Mouse (Mus musculus) splenic B cell, adult 2 months (primary cell): ENCODE measurements around the gene Tmem115.
A peak's percentile ranks its signal among the peaks of the same experiment; 100 is the strongest.
"Not testable (repeated sequence)": the region's sequence is repeated elsewhere in the genome, so short reads cannot be mapped to it uniquely, and the experiment has no call there.

Experiments used
- DNase-seq: peaks from one replicate; pipeline ENCODE4 v3.0.0-alpha.2; 2011; ENCODE audit warnings: low read depth, low spot score
- H3K27me3 ChIP-seq: 2 replicates; pipeline ENCODE4 v1.6.1; 2012; ENCODE audit warnings: mild to moderate bottlenecking, low read length, moderate library complexity, mixed read lengths; ENCODE audit not compliant: control insufficient read depth, poor library complexity, insufficient read depth, severe bottlenecking
- H3K36me3 ChIP-seq: 2 replicates; pipeline ENCODE4 v1.6.1; 2012; ENCODE audit warnings: mild to moderate bottlenecking, low read length, moderate library complexity, mixed read lengths; ENCODE audit not compliant: control insufficient read depth, poor library complexity, insufficient read depth, severe bottlenecking

The Tmem115 gene

DNA sequence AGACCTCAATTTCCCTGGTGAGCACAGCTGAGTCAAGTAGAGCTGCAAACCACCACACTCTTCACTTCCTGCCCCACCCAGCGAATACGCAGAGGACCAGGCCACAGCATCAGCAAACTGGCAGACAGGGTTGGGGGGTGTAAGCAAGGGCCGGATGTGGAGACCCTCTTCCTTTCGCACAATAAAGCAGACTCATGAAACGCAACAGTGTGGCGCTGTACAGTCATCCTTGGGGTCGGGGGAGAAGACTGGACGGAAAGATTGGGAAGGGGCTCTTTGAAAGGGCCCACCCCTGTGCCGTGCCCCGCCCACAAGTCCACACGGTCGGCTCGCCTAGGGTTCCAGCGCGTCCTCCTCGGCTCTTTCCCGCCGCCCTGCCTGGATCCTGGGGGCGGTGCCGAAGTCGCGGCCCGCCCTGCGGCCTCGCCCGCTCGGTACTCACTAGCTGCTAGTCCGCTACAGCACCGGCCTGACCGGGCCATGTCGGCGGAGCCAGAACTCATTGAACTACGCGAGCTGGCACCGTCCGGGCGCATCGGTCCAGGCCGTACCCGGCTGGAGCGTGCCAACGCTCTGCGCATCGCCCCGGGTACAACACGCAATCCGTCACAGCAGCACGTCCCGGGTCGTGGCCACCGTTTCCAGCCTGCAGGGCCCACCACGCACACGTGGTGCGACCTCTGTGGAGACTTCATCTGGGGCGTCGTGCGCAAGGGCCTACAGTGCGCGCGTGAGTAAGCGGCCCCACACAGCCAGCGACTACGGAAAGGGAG lies 17.6 kb downstream of the Tmem115 start, which contains the start of gene Rassf1:
Gene Rassf1, plus strand, starts transcription at position 439 of the 773 bp plus-strand sequence.
- Histone ChIP-seq H3K36me3 (no peaks in the 10 kb centered on the region), H3K27me3 (no peaks in the 10 kb centered on the region)
- DNase-seq, result peak; percentile 85

DNA sequence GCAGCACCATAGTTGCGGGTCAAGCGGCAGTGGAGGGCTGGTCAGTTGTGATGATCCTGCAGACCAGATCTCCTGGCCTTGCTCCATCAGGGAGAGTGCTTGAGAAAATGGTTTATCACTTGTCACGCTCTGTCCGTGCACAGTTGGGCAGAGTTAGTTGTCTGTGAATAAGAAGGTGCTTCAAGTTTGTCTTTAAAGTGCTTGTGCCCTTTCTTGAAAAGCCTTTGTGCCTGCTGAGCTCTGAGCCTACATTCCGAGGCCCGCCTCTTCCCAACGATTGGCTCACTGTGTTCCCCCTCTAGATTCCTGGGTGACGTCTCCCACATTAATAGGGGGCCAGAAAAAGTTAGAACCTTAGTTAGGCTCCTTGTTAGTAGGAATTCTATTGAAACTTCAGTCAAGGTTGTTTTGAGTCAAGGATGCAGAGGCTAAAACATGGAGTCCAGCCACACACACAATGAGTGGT lies 18.2 kb downstream of the Tmem115 start:
- no peaks in the 10 kb centered on the region for H3K36me3 ChIP-seq
- no peaks in the 10 kb centered on the region for H3K27me3 ChIP-seq
- no peak for DNase-seq

DNA sequence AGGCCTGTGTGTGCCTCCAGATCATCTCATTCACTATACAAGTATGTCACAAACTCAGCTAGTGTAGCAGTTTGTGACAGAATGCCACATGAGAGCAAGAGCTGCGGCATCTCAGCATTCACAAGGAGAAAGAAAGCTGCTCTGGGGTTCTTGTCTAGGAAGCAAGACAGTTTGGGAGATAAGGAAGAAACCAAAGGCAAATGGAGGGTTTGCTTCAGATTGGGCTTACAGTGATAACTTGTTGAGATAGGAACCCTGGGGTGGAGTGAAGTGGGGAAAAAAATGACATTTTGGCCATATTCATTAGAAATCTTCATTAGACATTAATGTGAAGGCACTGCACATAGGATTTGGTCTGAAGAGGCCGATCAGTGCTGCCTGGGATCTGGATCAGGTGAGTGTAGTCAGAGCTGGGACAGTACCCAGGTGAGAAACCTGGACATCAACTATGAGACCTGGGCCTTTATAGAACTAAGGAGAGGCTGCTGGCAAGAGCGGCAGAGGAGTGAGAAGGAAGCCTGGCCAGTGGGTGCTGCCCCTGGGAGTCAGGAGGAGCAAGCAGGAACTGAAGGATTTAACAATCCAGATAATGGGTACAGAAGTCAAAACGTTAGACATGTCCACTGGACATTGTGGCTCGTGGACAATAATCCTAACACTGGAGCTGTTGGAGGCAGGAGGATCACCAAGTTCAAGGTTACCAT lies 19.1 kb downstream of the Tmem115 start:
- no peak for DNase-seq
- no peaks in the 10 kb centered on the region for H3K27me3 ChIP-seq
- H3K36me3 ChIP-seq, result peaks cover 4% of the 10 kb centered on the region

DNA sequence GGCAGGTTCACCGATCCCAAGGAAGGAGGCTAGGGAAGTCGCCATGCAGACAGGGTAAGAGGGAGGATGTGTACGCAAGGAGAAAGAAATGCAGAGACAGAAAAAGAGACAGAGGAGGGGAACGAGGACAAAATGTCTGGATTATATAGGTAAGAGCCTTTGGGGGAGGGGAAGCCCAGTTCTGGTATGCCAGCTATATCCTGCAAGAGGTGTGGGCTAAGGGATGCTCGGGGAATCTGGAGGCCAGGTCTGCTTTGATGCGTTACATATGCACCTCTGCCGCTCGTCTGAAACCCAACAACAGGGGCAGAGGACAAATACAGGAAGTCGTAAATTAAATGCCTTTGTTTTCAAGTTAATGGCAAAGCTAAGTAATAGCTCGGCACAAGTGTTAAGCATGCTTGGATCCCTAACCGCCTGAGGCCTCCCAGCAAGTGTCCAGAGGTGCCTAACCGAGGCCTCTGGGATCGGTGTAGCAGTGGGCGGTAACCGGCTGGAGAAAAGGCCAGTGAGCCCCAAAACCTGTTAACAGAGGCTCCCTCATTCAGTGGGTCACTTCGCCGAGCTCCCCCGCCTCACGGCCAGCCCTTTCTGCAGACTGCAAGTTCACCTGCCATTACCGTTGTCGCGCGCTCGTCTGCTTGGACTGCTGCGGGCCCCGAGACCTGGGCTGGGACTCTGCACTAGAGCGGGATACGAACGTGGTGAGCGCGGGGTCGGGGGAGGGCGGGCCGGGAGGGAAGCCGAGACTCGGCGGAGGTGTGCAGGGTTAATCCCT lies 20.0 kb downstream of the Tmem115 start:
- peak; percentile 42 for DNase-seq
- H3K27me3 ChIP-seq, result no peaks in the 10 kb centered on the region
- peaks cover 10% of the 10 kb centered on the region for H3K36me3 ChIP-seq

DNA sequence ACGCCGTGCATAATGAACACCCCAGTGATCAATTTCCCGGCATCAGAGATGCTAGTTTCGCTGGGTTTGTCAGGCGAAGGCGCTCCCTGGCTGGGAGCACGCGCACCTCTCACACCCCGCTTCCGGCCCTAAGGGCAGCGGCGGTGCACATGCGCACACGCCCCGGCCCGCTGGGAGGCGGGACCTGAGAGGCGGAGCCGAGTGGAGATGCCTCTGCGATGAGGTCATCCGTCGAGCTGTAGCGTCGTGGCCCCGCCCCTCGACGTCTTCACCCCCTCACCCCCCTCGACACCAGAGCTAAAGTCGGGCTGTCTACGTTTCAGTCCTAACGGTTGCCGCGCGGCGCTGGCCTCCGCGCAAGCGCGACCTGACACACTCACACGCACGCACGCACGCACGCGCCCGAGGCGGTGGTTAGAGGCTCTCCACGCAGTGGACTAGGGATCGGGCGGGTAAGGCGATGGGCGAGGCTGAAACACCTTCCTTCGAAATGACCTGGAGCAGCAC lies 20.6 kb downstream of the Tmem115 start:
- peaks cover 10% of the 10 kb centered on the region for H3K36me3 ChIP-seq
- peak; percentile 99 for DNase-seq
- H3K27me3 ChIP-seq, result no peaks in the 10 kb centered on the region

DNA sequence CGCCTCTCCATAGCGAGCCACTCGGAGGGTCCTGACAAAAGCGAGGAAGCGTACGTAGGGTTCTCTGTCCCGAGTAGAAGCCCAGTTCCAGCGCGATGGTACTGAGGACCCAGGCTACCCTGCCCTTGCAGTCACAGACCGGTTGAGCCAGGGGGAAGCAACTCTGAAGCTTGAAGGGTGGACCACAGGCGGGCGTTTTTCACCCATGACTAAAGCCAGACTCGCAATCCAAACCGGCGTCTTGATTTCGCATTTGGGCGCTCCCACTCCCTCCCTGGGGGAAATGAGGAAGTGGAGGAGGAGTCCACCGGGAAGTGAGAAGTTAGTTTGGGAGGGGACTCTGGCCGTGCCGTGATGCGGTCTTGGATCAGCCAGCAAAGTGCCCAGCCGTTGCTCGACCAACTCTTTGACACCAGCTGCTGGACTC lies 21.3 kb downstream of the Tmem115 start:
- DNase-seq, result peak; percentile 68

DNA sequence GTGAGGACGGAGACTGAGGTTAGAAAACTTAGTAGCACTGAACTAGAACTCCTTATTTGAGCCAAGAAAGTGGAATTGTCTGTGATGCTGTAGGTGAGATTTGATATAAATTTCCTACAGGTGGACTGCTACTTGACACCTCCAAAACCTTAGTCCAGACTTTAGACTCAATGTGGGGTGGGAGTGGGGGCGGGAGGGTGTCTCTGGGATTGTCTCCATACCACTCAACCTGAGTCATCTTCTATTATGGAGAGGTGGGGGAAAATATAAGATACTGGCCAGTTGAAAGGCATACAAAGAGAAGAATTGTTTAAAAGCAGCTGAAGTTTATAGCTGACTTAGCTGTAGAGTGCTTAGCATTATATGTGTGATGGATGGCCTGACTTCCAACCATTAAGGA lies 22.0 kb downstream of the Tmem115 start:
- H3K36me3 ChIP-seq, result peaks cover 12% of the 10 kb centered on the region
- no peak for DNase-seq
- H3K27me3 ChIP-seq, result no peaks in the 10 kb centered on the region

More for the DNA sequence above, 21.3 kb downstream of the Tmem115 start:
- Histone ChIP-seq H3K27me3 (no peaks in the 10 kb centered on the region), H3K36me3 (peaks cover 12% of the 10 kb centered on the region)

DNA sequence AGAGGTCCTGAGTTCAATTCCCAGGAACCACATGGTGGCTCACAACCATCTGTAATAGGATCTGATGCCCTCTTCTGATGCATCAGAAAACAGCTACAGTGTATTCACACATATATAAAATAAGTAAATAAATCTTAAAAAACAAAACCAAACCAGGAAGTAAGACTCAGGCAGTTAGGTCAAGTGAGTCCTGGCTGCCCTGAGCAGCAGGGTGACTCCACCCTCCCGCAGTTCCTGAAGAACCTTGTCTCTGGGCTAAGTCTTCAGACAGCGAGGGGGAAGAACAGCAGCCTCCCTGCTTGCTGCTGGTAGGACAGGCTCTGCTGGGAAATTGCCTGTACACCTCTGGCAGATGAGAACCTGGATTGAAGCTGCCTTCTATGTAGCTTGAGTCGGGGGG lies 22.6 kb downstream of the Tmem115 start:
- Histone ChIP-seq H3K27me3 (no peaks in the 10 kb centered on the region), H3K36me3 (peaks cover 12% of the 10 kb centered on the region)
- no peak for DNase-seq

DNA sequence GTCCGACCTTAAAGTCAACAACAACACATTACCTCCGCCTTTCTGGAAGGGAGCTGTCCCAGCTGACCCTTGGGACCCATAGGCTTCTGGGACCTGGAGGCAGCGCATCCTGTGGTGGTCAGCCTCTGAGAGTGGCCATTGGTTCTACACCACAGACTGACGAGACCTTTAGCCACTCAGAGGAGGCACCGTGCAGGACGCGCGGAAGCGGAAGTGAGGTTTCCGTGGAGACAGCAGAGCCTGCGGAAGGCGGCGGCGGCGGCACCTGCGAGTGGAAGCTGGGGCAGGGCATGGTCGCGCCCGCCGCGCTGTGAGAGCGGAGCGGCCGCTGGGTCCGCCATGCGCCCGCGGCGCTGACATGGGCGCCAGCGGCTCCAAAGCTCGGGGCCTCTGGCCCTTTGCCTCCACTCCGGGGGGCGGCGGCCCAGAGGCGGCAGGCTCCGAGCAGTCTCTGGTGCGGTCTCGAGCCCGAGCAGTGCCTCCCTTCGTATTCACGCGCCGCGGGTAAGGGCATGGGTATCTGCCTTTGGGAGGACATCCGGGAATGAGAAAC lies 29.4 kb downstream of the Tmem115 start, which contains the start of gene Tusc2:
Gene Tusc2, plus strand, starts transcription at position 227 of the 553 bp plus-strand sequence.
- Histone ChIP-seq H3K36me3 (peaks cover 5% of the 10 kb centered on the region; the same call in 1 of the 2 replicates), H3K27me3 (no peaks in the 10 kb centered on the region)
- DNase-seq, result peak; percentile 95

DNA sequence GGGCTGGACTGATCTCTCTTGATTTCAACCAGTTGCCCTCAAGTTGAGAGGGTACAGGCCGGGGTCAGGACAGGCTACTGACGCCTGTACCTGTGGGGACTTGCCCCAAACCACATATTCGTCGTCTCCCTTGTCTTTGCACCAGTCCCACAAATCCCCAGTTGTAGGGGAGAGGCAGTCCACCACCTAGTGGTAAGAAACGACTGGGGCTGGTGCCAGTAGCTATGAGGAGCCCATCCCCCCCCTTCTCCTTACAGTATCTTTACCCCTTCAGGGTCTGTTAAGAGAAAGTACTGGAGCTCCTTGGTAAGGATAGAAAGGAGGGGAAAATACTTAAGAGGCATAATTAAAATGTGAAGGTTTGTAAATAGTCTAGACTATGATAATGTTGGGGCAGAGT lies 31.8 kb downstream of the Tmem115 start:
- not testable (repeated sequence) for H3K27me3 ChIP-seq, H3K36me3 ChIP-seq, DNase-seq

DNA sequence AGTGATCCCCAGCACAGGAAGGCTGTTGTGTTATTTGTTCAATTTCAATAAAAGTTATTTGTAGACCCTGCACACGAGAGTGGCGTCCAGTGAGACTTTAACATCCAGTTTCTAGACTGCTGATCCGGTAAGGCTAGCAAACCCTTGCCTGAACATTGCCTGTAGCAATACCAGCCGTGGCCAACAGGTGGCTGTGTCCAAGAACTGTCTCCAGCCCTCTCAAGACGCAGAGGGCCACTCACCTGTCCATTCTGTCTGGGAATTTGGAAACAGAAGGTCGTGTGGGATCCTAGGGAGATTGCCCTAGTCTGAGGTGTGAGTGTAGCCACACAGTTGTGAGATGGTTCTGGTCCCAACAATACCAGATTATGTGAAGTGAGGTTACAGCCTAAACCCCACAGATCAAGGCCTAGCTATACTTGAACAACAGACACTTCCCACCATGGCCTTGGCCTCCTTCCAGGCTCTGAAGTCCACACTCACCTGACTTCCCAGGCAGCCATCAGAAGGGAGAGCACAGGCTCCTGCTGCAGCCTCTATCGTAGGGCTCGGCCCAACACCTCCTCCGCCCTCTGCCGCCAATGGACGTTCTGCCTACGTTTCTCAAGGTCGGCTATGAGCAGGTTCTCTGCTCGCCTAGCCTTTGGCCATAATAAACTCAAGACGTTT lies 32.4 kb downstream of the Tmem115 start:
- DNase-seq, result peak; percentile 88
- H3K36me3 ChIP-seq, result no peaks in the 10 kb centered on the region
- no peaks in the 10 kb centered on the region for H3K27me3 ChIP-seq

DNA sequence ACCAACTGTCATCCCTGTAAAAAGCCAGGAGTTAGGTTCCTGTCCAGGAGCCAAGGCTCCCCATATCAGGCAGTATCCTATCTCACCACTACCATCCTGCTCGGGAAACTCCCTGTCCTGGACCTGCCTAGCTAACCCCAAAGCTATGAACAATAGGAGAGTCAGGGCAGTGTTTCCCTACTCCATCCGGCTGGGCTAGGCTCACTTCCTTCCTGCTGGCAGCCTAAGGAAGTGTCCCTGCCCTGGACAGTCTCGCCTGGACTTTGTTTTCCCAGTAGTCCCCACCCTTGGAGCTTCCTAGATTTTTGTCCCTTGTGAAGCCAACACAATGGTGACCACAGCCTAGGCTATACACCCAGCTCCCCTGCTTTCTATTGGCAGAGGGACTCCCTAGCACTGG lies 33.1 kb downstream of the Tmem115 start:
- Histone ChIP-seq H3K36me3 (no peaks in the 10 kb centered on the region), H3K27me3 (no peaks in the 10 kb centered on the region)
- no peak for DNase-seq

DNA sequence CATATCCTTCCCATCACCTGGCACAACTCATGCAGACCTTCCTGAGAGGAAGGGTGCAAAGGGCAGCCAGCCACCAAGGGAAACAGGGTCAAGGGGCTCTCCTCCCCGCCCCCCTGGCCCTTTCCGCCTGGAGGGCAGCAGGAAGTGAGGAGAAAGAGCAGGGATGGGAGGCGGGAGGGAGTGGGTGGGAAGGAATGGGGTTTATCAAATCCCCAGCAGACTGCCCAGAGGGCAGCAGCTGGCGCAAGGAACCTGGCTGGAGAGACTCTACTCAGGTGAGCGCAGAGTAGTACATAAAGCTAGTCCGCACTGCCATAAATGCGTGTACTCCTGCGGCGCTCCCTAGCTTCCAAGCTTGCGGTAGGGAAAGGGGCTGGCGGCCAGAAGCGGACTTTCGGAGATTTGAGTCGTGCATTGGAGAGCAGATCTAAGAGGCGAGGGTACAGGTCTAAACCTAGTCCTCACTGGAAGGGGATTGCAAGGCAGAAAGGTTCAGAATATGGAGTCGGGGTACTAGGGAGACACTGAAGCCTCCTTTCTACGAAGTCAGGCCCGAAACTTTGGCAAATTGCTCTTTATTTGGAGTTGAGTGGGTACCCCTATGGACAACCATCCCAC lies 34.1 kb downstream of the Tmem115 start, which contains the start of gene Hyal2:
Gene Hyal2, plus strand, starts transcription at position 244 of the 618 bp plus-strand sequence.
- no peaks in the 10 kb centered on the region for H3K27me3 ChIP-seq

More for the DNA sequence above, 34.1 kb downstream of the Tmem115 start, which contains the start of gene Hyal2:
- H3K36me3 ChIP-seq, result no peaks in the 10 kb centered on the region
- DNase-seq, result no peak
